Mouse (Mus musculus): ENCODE data around the gene Plxdc2. TPM values are rescaled to one million over a fixed set of nuclear protein-coding genes. Genes with fewer than 3 reads are reported as not detected.
A peak's percentile ranks its signal among the peaks of the same experiment; 100 is the strongest.

The Plxdc2 gene
- polyA plus RNA-seq, 1 experiment from 2014 or later, result 12.4 TPM

- Histone ChIP-seq H3K9ac (ENCODE audit: low read depth, low read length) (peak overlapping the region; percentile 49), H3K4me2 (ENCODE audit: low read depth, low read length) (peak overlapping the region; percentile 77), H3K36me3 (ENCODE audit: control insufficient read depth, insufficient read depth, low read length) (no peaks in the 10 kb centered on the region), H3K4me3 (ENCODE audit: low read length) (peak overlapping the region; percentile 67), H3K4me1 (ENCODE audit: control insufficient read depth, insufficient read depth, low read length) (peaks cover 4% of the 10 kb centered on the region), H3K27ac (ENCODE audit: low read length) (no peak overlapping the region), H3K27me3 (replicated peaks; ENCODE audit: control insufficient read depth, insufficient read depth, low read length) (no peaks in the 10 kb centered on the region), H3K9me3 (ENCODE audit: control insufficient read depth, low read length) (no peaks in the 10 kb centered on the region)
- no peak for ATAC-seq
- WGBS, result 30% methylated on average over 1 of the region's 1 CpGs
Measured at GRCm38 (mm10) chr2:16357946-16358345, 1.8 kb downstream of the Plxdc2 start.

GRCm38 (mm10) chr2:16359341-16359928, 3.3 kb downstream of the Plxdc2 start:
- ATAC-seq, result no peak
- 53% methylated on average over 3 of the region's 3 CpGs for WGBS
- Histone ChIP-seq H3K36me3 (ENCODE audit: control insufficient read depth, insufficient read depth, low read length) (no peaks in the 10 kb centered on the region), H3K9me3 (ENCODE audit: control insufficient read depth, low read length) (no peaks in the 10 kb centered on the region), H3K9ac (ENCODE audit: low read depth, low read length) (no peak overlapping the region), H3K4me2 (ENCODE audit: low read depth, low read length) (no peak overlapping the region), H3K27me3 (replicated peaks; ENCODE audit: control insufficient read depth, insufficient read depth, low read length) (no peaks in the 10 kb centered on the region), H3K4me1 (ENCODE audit: control insufficient read depth, insufficient read depth, low read length) (peaks cover 4% of the 10 kb centered on the region), H3K4me3 (ENCODE audit: low read length) (no peak overlapping the region), H3K27ac (ENCODE audit: low read length) (no peak overlapping the region)

GRCm38 (mm10) chr2:16364749-16365148, 8.6 kb downstream of the Plxdc2 start:
- Histone ChIP-seq H3K36me3 (ENCODE audit: control insufficient read depth, insufficient read depth, low read length) (no peaks in the 10 kb centered on the region), H3K27ac (ENCODE audit: low read length) (no peak overlapping the region), H3K27me3 (replicated peaks; ENCODE audit: control insufficient read depth, insufficient read depth, low read length) (no peaks in the 10 kb centered on the region), H3K9me3 (ENCODE audit: control insufficient read depth, low read length) (no peaks in the 10 kb centered on the region), H3K9ac (ENCODE audit: low read depth, low read length) (no peak overlapping the region), H3K4me1 (ENCODE audit: control insufficient read depth, insufficient read depth, low read length) (no peaks in the 10 kb centered on the region; the same call in 1 of the 2 replicates), H3K4me2 (ENCODE audit: low read depth, low read length) (no peak overlapping the region), H3K4me3 (ENCODE audit: low read length) (no peak overlapping the region)
- ATAC-seq, result no peak
- 66% methylated on average over 1 of the region's 1 CpGs for WGBS

- Histone ChIP-seq H3K36me3 (ENCODE audit: control insufficient read depth, insufficient read depth, low read length) (no peaks in the 10 kb centered on the region), H3K27me3 (replicated peaks; ENCODE audit: control insufficient read depth, insufficient read depth, low read length) (no peaks in the 10 kb centered on the region), H3K4me1 (ENCODE audit: control insufficient read depth, insufficient read depth, low read length) (no peaks in the 10 kb centered on the region; the same call in 1 of the 2 replicates), H3K4me2 (ENCODE audit: low read depth, low read length) (no peak overlapping the region), H3K9me3 (ENCODE audit: control insufficient read depth, low read length) (no peaks in the 10 kb centered on the region), H3K27ac (ENCODE audit: low read length) (no peak overlapping the region), H3K4me3 (ENCODE audit: low read length) (no peak overlapping the region), H3K9ac (ENCODE audit: low read depth, low read length) (no peak overlapping the region)
- no peak for ATAC-seq
- whole genome bisulfite sequencing, result 60% methylated on average over 4 of the region's 4 CpGs
Measured at GRCm38 (mm10) chr2:16365830-16366401, 9.8 kb downstream of the Plxdc2 start.

GRCm38 (mm10) chr2:16370419-16370818, 14.3 kb downstream of the Plxdc2 start:
- 87% methylated on average over 1 of the region's 1 CpGs for WGBS
- Histone ChIP-seq H3K9ac (ENCODE audit: low read depth, low read length) (no peak overlapping the region), H3K4me1 (ENCODE audit: control insufficient read depth, insufficient read depth, low read length) (no peaks in the 10 kb centered on the region), H3K4me3 (ENCODE audit: low read length) (no peak overlapping the region), H3K27me3 (replicated peaks; ENCODE audit: control insufficient read depth, insufficient read depth, low read length) (no peaks in the 10 kb centered on the region), H3K4me2 (ENCODE audit: low read depth, low read length) (no peak overlapping the region), H3K36me3 (ENCODE audit: control insufficient read depth, insufficient read depth, low read length) (no peaks in the 10 kb centered on the region), H3K27ac (ENCODE audit: low read length) (no peak overlapping the region), H3K9me3 (ENCODE audit: control insufficient read depth, low read length) (no peaks in the 10 kb centered on the region)
- no peak for ATAC-seq

GRCm38 (mm10) chr2:16374288-16374687, 18.2 kb downstream of the Plxdc2 start:
- no peaks in the 10 kb centered on the region for H3K9me3 ChIP-seq (ENCODE audit: control insufficient read depth, low read length)
- H3K27me3 ChIP-seq (replicated peaks; ENCODE audit: control insufficient read depth, insufficient read depth, low read length), result no peaks in the 10 kb centered on the region
- H3K36me3 ChIP-seq (ENCODE audit: control insufficient read depth, insufficient read depth, low read length), result no peaks in the 10 kb centered on the region
- no peak overlapping the region for H3K4me2 ChIP-seq (ENCODE audit: low read depth, low read length)
- no peak overlapping the region for H3K27ac ChIP-seq (ENCODE audit: low read length)
- no peak overlapping the region for H3K4me3 ChIP-seq (ENCODE audit: low read length)
- H3K4me1 ChIP-seq (ENCODE audit: control insufficient read depth, insufficient read depth, low read length), result no peaks in the 10 kb centered on the region
- ATAC-seq, result no peak
- H3K9ac ChIP-seq (ENCODE audit: low read depth, low read length), result no peak overlapping the region

GRCm38 (mm10) chr2:16386206-16386605, 30.1 kb downstream of the Plxdc2 start:
- no peak overlapping the region for H3K4me2 ChIP-seq (ENCODE audit: low read depth, low read length)
- no peaks in the 10 kb centered on the region for H3K9me3 ChIP-seq (ENCODE audit: control insufficient read depth, low read length)
- no peaks in the 10 kb centered on the region for H3K36me3 ChIP-seq (ENCODE audit: control insufficient read depth, insufficient read depth, low read length)
- H3K9ac ChIP-seq (ENCODE audit: low read depth, low read length), result no peak overlapping the region
- 63% methylated on average over 1 of the region's 1 CpGs for WGBS
- H3K4me1 ChIP-seq (ENCODE audit: control insufficient read depth, insufficient read depth, low read length), result no peaks in the 10 kb centered on the region
- ATAC-seq, result no peak
- no peak overlapping the region for H3K27ac ChIP-seq (ENCODE audit: low read length)
- H3K27me3 ChIP-seq (replicated peaks; ENCODE audit: control insufficient read depth, insufficient read depth, low read length), result no peaks in the 10 kb centered on the region
- H3K4me3 ChIP-seq (ENCODE audit: low read length), result no peak overlapping the region

GRCm38 (mm10) chr2:16386692-16387091, 30.6 kb downstream of the Plxdc2 start:
- H3K27ac ChIP-seq (ENCODE audit: low read length), result no peak overlapping the region
- no peak overlapping the region for H3K4me3 ChIP-seq (ENCODE audit: low read length)
- no peak overlapping the region for H3K4me2 ChIP-seq (ENCODE audit: low read depth, low read length)
- H3K9me3 ChIP-seq (ENCODE audit: control insufficient read depth, low read length), result no peaks in the 10 kb centered on the region
- no peaks in the 10 kb centered on the region for H3K4me1 ChIP-seq (ENCODE audit: control insufficient read depth, insufficient read depth, low read length)
- no peak overlapping the region for H3K9ac ChIP-seq (ENCODE audit: low read depth, low read length)
- H3K36me3 ChIP-seq (ENCODE audit: control insufficient read depth, insufficient read depth, low read length), result no peaks in the 10 kb centered on the region
- ATAC-seq, result no peak
- no peaks in the 10 kb centered on the region for H3K27me3 ChIP-seq (replicated peaks; ENCODE audit: control insufficient read depth, insufficient read depth, low read length)

GRCm38 (mm10) chr2:16387787-16388186, 31.7 kb downstream of the Plxdc2 start:
- Histone ChIP-seq H3K4me2 (ENCODE audit: low read depth, low read length) (no peak overlapping the region), H3K27me3 (replicated peaks; ENCODE audit: control insufficient read depth, insufficient read depth, low read length) (no peaks in the 10 kb centered on the region), H3K4me1 (ENCODE audit: control insufficient read depth, insufficient read depth, low read length) (no peaks in the 10 kb centered on the region), H3K9ac (ENCODE audit: low read depth, low read length) (no peak overlapping the region), H3K27ac (ENCODE audit: low read length) (no peak overlapping the region), H3K36me3 (ENCODE audit: control insufficient read depth, insufficient read depth, low read length) (no peaks in the 10 kb centered on the region), H3K4me3 (ENCODE audit: low read length) (no peak overlapping the region), H3K9me3 (ENCODE audit: control insufficient read depth, low read length) (no peaks in the 10 kb centered on the region)
- ATAC-seq, result no peak

GRCm38 (mm10) chr2:16397501-16397900, 41.4 kb downstream of the Plxdc2 start:
- Histone ChIP-seq H3K27me3 (replicated peaks; ENCODE audit: control insufficient read depth, insufficient read depth, low read length) (no peaks in the 10 kb centered on the region), H3K4me1 (ENCODE audit: control insufficient read depth, insufficient read depth, low read length) (no peaks in the 10 kb centered on the region), H3K27ac (ENCODE audit: low read length) (no peak overlapping the region), H3K4me3 (ENCODE audit: low read length) (no peak overlapping the region), H3K4me2 (ENCODE audit: low read depth, low read length) (no peak overlapping the region), H3K9ac (ENCODE audit: low read depth, low read length) (no peak overlapping the region), H3K36me3 (ENCODE audit: control insufficient read depth, insufficient read depth, low read length) (no peaks in the 10 kb centered on the region), H3K9me3 (ENCODE audit: control insufficient read depth, low read length) (no peaks in the 10 kb centered on the region)
- WGBS, result 73% methylated on average over 3 of the region's 3 CpGs
- peak; percentile 88 for ATAC-seq
